Mouse (Mus musculus) layer of hippocampus, adult 9-10 months (tissue): ENCODE measurements around the gene Bcl2l13.
A peak's percentile ranks its signal among the peaks of the same experiment; 100 is the strongest.
"Not testable (repeated sequence)": the region's sequence is repeated elsewhere in the genome, so short reads cannot be mapped to it uniquely, and the experiment has no call there.

ENCODE experiments used
- DNase-seq: peaks from one replicate; pipeline ENCODE4 v3.0.0; 2022; ENCODE audit warnings: low spot score

Bcl2l13 gene

GRCm38 (mm10) chr6:120835474-120836374 is at the start of gene Bcl2l13:
TSS of gene Bcl2l13 (plus strand) at chr6:120836212.
- peak; percentile 87 for DNase-seq

GRCm38 (mm10) chr6:120788068-120788607 is 47.9 kb upstream of the Bcl2l13 start:
- DNase-seq, result no peak

- no peak for DNase-seq
These were observed 47.1 kb upstream of the Bcl2l13 start for GRCm38 (mm10) chr6:120788904-120789303.

- DNase-seq, result no peak
These were observed 45.9 kb upstream of the Bcl2l13 start for GRCm38 (mm10) chr6:120790153-120790552.

- no peak for DNase-seq
These were observed 45.3 kb upstream of the Bcl2l13 start for GRCm38 (mm10) chr6:120790717-120791116.

- peak; percentile 35 for DNase-seq
These were observed 43.1 kb upstream of the Bcl2l13 start for GRCm38 (mm10) chr6:120792947-120793346.

GRCm38 (mm10) chr6:120795422-120796086 is 40.5 kb upstream of the Bcl2l13 start:
- DNase-seq, result no peak

GRCm38 (mm10) chr6:120796111-120796510 is 39.9 kb upstream of the Bcl2l13 start:
- no peak for DNase-seq

- DNase-seq, result no peak
These were observed 38.0 kb upstream of the Bcl2l13 start for GRCm38 (mm10) chr6:120798019-120798418.

GRCm38 (mm10) chr6:120798905-120799304 is 37.1 kb upstream of the Bcl2l13 start:
- DNase-seq, result no peak

GRCm38 (mm10) chr6:120799581-120800041 is 36.4 kb upstream of the Bcl2l13 start:
- no peak for DNase-seq

- DNase-seq, result no peak
These were observed 28.8 kb upstream of the Bcl2l13 start for GRCm38 (mm10) chr6:120806999-120807737.

GRCm38 (mm10) chr6:120807738-120808081 is 28.3 kb upstream of the Bcl2l13 start:
- DNase-seq, result no peak

- DNase-seq, result not testable (repeated sequence)
These were observed 24.0 kb upstream of the Bcl2l13 start for GRCm38 (mm10) chr6:120811999-120812398.

GRCm38 (mm10) chr6:120819294-120819693 is 16.7 kb upstream of the Bcl2l13 start:
- DNase-seq, result no peak

GRCm38 (mm10) chr6:120820144-120820543 is 15.9 kb upstream of the Bcl2l13 start:
- no peak for DNase-seq

GRCm38 (mm10) chr6:120820941-120821340 is 15.1 kb upstream of the Bcl2l13 start:
- DNase-seq, result no peak

GRCm38 (mm10) chr6:120821715-120822114 is 14.3 kb upstream of the Bcl2l13 start:
- DNase-seq, result no peak

GRCm38 (mm10) chr6:120822307-120822928 is 13.6 kb upstream of the Bcl2l13 start, which contains the start of gene Atp6v1e1:
TSS of gene Atp6v1e1 (minus strand) at chr6:120822793.
- peak; percentile 68 for DNase-seq

- DNase-seq, result no peak
These were observed 12.9 kb upstream of the Bcl2l13 start for GRCm38 (mm10) chr6:120822937-120823614.

- no peak for DNase-seq
These were observed 6.0 kb upstream of the Bcl2l13 start for GRCm38 (mm10) chr6:120830056-120830455.
